Mouse (Mus musculus) stomach, embryonic 15.5 days (tissue): ENCODE data around the gene Gm45261. TPM values are rescaled to one million over a fixed set of nuclear protein-coding genes. Genes with fewer than 3 reads are reported as not detected.

Experiments
- ATAC-seq: fragments of 200-750 bp; cut with Nextera tagmentation; 2 replicates; pipeline ENCODE4 v1.8.0; 2017; ENCODE audit warnings: low read depth, moderate number of reproducible peaks, moderate TSS enrichment; ENCODE audit not compliant: insufficient read depth, low FRiP score
- H3K27ac ChIP-seq: fragments of 300-500 bp; sonication (generic); 2 replicates; pipeline ENCODE4 v1.5.1; 2015; ENCODE audit warnings: mild to moderate bottlenecking, inconsistent platforms
- H3K27me3 ChIP-seq: fragments of 300-500 bp; sonication (generic); replicated peaks from 2 replicates; pipeline ENCODE4 v1.6.1; 2015; ENCODE audit warnings: inconsistent platforms
- H3K36me3 ChIP-seq: fragments of 300-500 bp; sonication (generic); 2 replicates; pipeline ENCODE4 v1.6.1; 2015; ENCODE audit warnings: inconsistent platforms
- H3K4me1 ChIP-seq: fragments of 300-500 bp; sonication (generic); 2 replicates; pipeline ENCODE4 v1.6.1; 2015; ENCODE audit warnings: inconsistent platforms
- H3K4me2 ChIP-seq: fragments of 300-500 bp; sonication (generic); 2 replicates; pipeline ENCODE4 v1.6.1; 2015; ENCODE audit warnings: mild to moderate bottlenecking, inconsistent platforms
- H3K4me3 ChIP-seq: fragments of 300-500 bp; sonication (generic); replicated peaks from 2 replicates; pipeline ENCODE4 v1.5.1; 2015; ENCODE audit warnings: inconsistent platforms
- H3K9ac ChIP-seq: fragments of 300-500 bp; sonication (generic); 2 replicates; pipeline ENCODE4 v1.6.1; 2015; ENCODE audit warnings: inconsistent platforms
- H3K9me3 ChIP-seq: fragments of 300-500 bp; sonication (generic); 2 replicates; pipeline ENCODE4 v1.6.1; 2016; ENCODE audit warnings: inconsistent platforms
- WGBS: fragments of 180-500 bp; shearing (Covaris S2); methylation state at CpG from one replicate; pipeline ENCODE4 v1.1.7; 2015; 5-methylcytosine and 5-hydroxymethylcytosine counted together
- polyA plus RNA-seq: library from polyadenylated mRNA; unstranded; fragments of >200 nt; fragmentation: Nextera tagmentation; extraction: Ambion mirVana; gene quantifications from 2 replicates; pipeline ENCODE4 v1.2.1, GENCODE M21; 2015

Gm45261 gene
- polyA plus RNA-seq, 1 experiment from 2014 or later = not detected

DNA sequence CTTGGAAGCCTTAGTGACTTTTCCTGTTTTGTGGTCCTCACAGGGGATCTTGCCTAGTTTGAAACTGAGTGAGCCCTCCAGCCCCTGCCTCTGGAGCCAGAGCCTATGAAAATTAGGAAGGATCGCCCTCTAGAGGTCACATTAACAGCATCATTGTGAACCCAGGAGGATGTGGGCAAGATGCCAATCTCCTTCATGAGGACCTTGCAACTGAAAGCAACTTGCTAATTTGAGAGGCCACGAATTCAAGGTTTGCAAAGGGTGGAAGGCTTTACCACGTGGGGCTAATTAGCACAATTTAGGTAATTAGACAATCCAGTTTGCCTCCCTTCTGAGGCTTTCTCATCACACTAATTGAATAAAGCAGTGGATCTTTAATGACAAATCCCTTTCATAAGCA, 52.7 kb downstream of the Gm45261 start:
- H3K4me2 ChIP-seq = no peak overlapping the region
- WGBS = 11% methylated on average over 3 of the region's 3 CpGs
- no peaks in the 10 kb centered on the region for H3K9me3 ChIP-seq
- no peaks in the 10 kb centered on the region for H3K27me3 ChIP-seq
- no peak overlapping the region for H3K27ac ChIP-seq
- H3K4me3 ChIP-seq = no peak overlapping the region
- no peak for ATAC-seq
- H3K4me1 ChIP-seq = no peaks in the 10 kb centered on the region
- no peak overlapping the region for H3K9ac ChIP-seq
- no peaks in the 10 kb centered on the region for H3K36me3 ChIP-seq

DNA sequence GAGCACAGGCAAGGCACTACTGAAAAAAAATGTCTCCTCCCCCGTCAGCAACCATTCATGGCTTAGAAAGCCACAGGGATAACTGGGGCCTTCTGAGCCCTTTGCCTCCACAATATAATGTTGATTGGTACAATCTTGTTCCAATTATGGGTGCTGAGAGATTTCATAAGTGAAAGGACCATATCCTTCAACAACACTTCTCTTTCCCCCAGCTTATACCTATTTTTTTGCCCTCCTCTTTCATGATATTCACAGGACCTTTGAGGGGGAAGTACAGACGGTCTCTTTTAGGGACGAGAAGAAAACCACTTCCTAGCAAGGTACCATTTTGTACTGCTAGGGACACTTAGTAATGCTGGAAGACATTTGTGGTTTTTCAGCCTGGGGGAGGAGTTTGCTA, 57.1 kb downstream of the Gm45261 start:
- H3K27me3 ChIP-seq = no peaks in the 10 kb centered on the region
- H3K4me1 ChIP-seq = no peaks in the 10 kb centered on the region
- H3K4me3 ChIP-seq = no peak overlapping the region
- no peak for ATAC-seq
- no peak overlapping the region for H3K4me2 ChIP-seq
- no peak overlapping the region for H3K27ac ChIP-seq
- H3K9ac ChIP-seq = no peak overlapping the region
- H3K36me3 ChIP-seq = no peaks in the 10 kb centered on the region
- H3K9me3 ChIP-seq = no peaks in the 10 kb centered on the region
- WGBS = 67% methylated on average over 3 of the region's 3 CpGs

DNA sequence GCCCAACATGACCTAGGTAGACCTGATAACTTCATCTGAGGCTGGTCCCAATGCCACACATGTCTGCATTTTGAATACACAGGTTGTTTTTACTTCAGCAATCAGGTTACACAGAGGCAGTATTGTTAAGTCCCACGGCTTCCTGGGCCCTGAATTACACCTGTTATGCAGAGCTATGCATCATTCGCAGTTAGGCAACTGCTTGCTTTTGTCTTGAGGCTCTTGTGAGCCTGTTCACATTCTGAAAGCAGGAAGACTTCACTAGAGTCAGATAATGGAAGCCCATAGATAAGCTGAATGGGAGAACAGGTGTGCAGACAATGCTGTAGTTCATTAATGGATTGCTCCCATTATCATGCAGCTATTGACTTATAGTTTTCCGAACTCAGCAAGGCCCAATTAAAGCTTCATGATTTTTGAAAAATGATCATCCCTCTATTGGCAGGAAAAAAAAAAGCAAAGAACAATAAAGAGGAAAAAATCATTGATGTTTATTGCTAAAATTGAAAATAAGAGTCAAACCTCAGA, 57.8 kb downstream of the Gm45261 start:
- 63% methylated on average over 3 of the region's 3 CpGs for WGBS
- ATAC-seq = no peak
- Histone ChIP-seq H3K27me3 (no peaks in the 10 kb centered on the region), H3K36me3 (no peaks in the 10 kb centered on the region), H3K9ac (no peak overlapping the region), H3K27ac (no peak overlapping the region), H3K4me1 (no peaks in the 10 kb centered on the region), H3K4me3 (no peak overlapping the region), H3K4me2 (no peak overlapping the region), H3K9me3 (no peaks in the 10 kb centered on the region)

DNA sequence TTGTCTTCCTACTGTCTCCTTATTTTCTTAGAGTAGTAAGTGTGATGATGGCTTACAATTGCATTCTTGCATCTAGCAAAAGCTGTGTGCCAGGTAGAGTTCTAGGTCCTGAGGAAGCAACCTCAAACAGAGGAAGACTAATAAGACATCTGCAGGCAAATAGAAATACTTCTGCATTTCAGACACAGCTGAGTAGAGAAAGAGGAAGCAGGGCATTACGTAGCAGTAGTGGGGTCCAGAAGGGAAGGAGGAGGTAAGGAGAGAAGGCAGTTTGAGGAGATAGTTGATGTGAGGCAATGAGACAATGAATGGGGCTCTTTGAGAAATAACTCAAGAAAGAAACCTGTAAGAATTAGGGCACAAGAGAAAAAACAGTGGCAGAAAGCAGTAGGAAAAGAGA, 59.3 kb downstream of the Gm45261 start:
- no peaks in the 10 kb centered on the region for H3K36me3 ChIP-seq
- ATAC-seq = no peak
- H3K9ac ChIP-seq = no peak overlapping the region
- no peaks in the 10 kb centered on the region for H3K4me1 ChIP-seq
- H3K4me2 ChIP-seq = no peak overlapping the region
- no peak overlapping the region for H3K27ac ChIP-seq
- no peaks in the 10 kb centered on the region for H3K27me3 ChIP-seq
- no peaks in the 10 kb centered on the region for H3K9me3 ChIP-seq
- WGBS = 81% methylated on average over 1 of the region's 1 CpGs
- H3K4me3 ChIP-seq = no peak overlapping the region

Other genes starting within 250 kb of the Gm45261 start
- 0.62 and 0.67 TPM in 2 replicates for gene Fam124b, start 243.0 kb downstream of the Gm45261 start, polyA plus RNA-seq
- 33.1 and 36.8 TPM in 2 replicates for gene Cul3, start 121.0 kb downstream of the Gm45261 start, polyA plus RNA-seq